Mouse (Mus musculus): ENCODE measurements around the gene Galnt16.

DNA sequence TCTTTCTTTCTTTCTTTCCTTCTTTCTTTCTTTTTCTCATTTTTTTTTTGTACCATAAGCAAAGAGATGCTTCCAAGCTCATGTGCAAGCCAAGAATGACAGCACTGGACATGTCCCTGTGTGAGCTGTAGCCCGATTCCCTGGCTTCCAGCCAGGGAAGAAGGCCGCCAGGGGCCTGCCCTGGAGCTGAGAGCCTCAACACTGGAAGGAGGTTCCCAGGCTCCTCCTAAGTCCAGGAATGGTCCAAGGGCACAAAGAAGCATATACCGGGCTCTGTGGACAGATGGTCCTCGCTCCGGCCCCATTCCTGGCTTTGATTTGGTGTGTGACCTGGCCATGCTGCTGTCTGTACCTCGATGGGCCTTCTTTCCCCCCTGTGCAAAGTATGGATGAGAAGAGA lies 46.9 kb downstream of the Galnt16 start:
- TF ChIP-seq CTCF (IDR thresholded peaks at IDR 0.05; ENCODE audit: control insufficient read depth, insufficient read depth, insufficient replicate concordance, low read depth, low read length): no peak
- TF ChIP-seq POLR2A (IDR thresholded peaks at IDR 0.05; ENCODE audit: control insufficient read depth, low read depth, low read length): no peak
